Mouse (Mus musculus) mouse embryonic stem cell (cell line): ENCODE measurements around the gene Slc29a3.
"Not testable (repeated sequence)": the region's sequence is repeated elsewhere in the genome, so short reads cannot be mapped to it uniquely, and the experiment has no call there.

ENCODE experiments used
- in situ Hi-C, 2 experiments: fragments of 300-500 bp; cut with MboI; formaldehyde crosslinking; loops; 1 replicate in 1 of 2; 3 replicates in 1 of 2; pipeline ENCODE4 v1.14.3; 2019 to 2020; ENCODE audit warnings: low sequenced_read_pairs in 2 of 2, low pct_unique_long_range_greater_than_20kb in 1 of 2, mixed read lengths in 1 of 2; ENCODE audit not compliant: unreplicated experiment in 1 of 2

The Slc29a3 gene

GRCm38 (mm10) chr10:60737169-60737728 lies 15.3 kb downstream of the Slc29a3 start:
- in situ Hi-C loops: no loop called here

- in situ Hi-C loops: no loop called here
Measured at GRCm38 (mm10) chr10:60735737-60736136, 16.9 kb downstream of the Slc29a3 start.

GRCm38 (mm10) chr10:60733471-60733870 lies 19.1 kb downstream of the Slc29a3 start:
- in situ Hi-C loops: no loop called here

- in situ Hi-C loops: no loop called here
Measured at GRCm38 (mm10) chr10:60732397-60732861, 20.2 kb downstream of the Slc29a3 start.

GRCm38 (mm10) chr10:60731742-60732141 lies 20.9 kb downstream of the Slc29a3 start:
- in situ Hi-C loops: no loop called here

- in situ Hi-C loops: no loop called here
Measured at GRCm38 (mm10) chr10:60727301-60727700, 25.3 kb downstream of the Slc29a3 start.

- in situ Hi-C loops: no loop called here
Measured at GRCm38 (mm10) chr10:60726896-60727295, 25.7 kb downstream of the Slc29a3 start.

- in situ Hi-C loops: no loop called here
Measured at GRCm38 (mm10) chr10:60724496-60724895, 28.1 kb downstream of the Slc29a3 start.

GRCm38 (mm10) chr10:60723345-60723744 lies 29.2 kb downstream of the Slc29a3 start:
- in situ Hi-C loops: no loop called here

- in situ Hi-C loops: no loop called here
Measured at GRCm38 (mm10) chr10:60721640-60722039, 31.0 kb downstream of the Slc29a3 start.

GRCm38 (mm10) chr10:60720461-60720860 lies 32.1 kb downstream of the Slc29a3 start:
- in situ Hi-C loops: no loop called here

GRCm38 (mm10) chr10:60718491-60718890 lies 34.1 kb downstream of the Slc29a3 start:
- in situ Hi-C loops: no loop called here

- in situ Hi-C loops: no loop called here
Measured at GRCm38 (mm10) chr10:60716449-60716848, 36.1 kb downstream of the Slc29a3 start.

- in situ Hi-C loops: not testable (repeated sequence)
Measured at GRCm38 (mm10) chr10:60712299-60712698, 40.3 kb downstream of the Slc29a3 start.

- in situ Hi-C loops: no loop called here
Measured at GRCm38 (mm10) chr10:60708837-60709236, 43.8 kb downstream of the Slc29a3 start.

GRCm38 (mm10) chr10:60706268-60706667 lies 46.3 kb downstream of the Slc29a3 start:
- in situ Hi-C loops: no loop called here

GRCm38 (mm10) chr10:60705134-60705533 lies 47.5 kb downstream of the Slc29a3 start:
- in situ Hi-C loops: no loop called here

- in situ Hi-C loops: no loop called here
Measured at GRCm38 (mm10) chr10:60697775-60698174, 54.8 kb downstream of the Slc29a3 start.

GRCm38 (mm10) chr10:60696975-60697374 lies 55.6 kb downstream of the Slc29a3 start:
- in situ Hi-C loops: no loop called here

- in situ Hi-C loops: no loop called here
Measured at GRCm38 (mm10) chr10:60696390-60696789, 56.2 kb downstream of the Slc29a3 start, which contains the start of gene Cdh23. Gene Cdh23 (minus strand): TSS chr10:60696490.
